Mouse (Mus musculus): Measurements from ENCODE around the gene Frzb.

Frzb gene

DNA sequence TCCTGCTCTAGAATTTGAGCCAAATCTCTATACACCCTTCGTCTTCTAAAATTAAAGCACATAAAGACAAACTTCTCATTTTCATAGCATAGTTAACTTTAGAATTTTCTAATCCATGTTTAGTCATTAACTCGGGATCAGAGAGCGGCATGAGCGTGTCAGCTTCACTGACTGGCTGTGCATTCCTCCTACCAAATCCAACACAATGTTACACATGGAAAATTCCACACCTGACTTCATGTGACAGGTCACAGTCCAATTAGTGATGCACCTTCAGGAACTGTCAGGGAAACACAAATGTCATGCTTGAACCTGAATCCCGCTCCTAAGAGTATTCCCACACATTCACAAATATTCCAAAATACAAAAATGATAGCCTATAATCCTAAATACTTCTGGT is 24.3 kb downstream of the Frzb start:
- no peak for DNase-seq

DNA sequence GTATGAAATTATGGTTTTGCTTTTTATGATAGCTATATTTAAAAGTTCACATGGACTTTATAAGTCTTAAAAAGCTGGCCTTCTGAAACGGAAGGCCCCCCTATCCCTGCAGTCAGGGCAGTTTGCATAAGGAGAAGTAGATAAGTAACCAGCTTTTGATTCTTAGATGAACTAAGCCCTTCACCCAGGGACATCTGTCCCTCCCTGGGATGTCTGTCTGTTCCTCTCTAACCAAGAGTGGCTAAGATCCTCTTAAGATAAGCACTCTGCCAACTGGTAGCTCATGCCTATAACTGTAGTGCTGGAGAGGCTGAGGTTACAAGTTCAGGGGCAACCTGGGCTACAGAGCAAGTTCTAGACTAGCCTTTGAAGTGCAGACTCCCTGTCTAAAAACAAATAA is 25.4 kb downstream of the Frzb start:
- DNase-seq = no peak

DNA sequence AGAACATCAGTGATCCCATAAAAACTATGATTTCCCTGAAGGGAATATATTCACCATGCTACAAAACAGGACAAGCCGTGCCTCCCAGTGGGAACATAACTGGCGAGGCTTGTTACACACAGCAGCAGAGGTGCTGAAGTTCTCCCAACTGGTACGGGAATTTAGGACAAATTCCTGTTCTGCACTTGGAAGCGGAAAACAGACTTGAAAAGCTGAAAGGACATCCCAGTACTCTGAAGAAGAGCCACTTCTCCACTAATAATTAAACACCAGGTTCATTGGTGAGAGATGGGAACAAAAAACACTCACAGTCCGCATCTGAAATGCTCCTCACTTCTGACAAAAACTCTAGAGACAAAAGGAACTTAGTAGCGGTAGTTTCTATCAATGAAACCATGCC is 31.1 kb downstream of the Frzb start:
- DNase-seq = no peak

DNA sequence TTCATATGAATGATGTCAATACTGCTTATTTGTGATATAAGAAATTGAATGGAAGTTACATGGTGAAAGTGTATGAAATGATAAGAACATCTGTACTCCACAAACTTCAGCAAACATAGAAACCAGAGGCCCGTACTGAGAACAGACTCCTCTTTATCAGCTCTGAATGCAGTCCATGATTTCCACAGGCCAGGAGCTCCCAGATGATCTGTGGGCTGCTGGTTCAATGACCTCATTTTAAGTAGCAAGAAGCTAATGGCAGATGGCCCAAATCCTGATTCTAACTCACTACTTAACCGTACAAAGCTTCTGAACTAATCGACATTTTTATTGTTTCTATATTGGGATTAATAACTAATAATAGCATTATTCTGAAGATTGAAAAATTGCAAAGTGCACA is 33.0 kb downstream of the Frzb start:
- no peak for DNase-seq

DNA sequence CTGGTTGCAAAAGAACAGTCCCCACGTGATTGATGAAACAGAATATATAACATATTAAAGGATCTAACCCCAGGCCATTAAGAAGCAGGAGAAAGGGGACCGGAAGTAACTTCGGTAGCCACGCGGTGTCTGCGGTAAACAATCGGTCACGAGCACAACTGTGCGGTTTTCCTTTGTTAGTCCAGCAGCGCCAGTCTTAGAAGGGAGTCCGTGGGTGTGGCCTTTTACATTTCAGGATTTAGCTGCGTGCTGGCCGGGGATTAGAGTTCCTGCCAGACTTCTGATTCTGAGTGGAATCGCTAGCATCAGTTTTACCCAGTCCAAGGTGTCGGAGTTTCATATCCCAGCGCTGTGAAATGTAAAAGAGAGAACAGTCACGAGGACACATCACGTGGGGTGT is 34.3 kb downstream of the Frzb start:
- no peak for DNase-seq

DNA sequence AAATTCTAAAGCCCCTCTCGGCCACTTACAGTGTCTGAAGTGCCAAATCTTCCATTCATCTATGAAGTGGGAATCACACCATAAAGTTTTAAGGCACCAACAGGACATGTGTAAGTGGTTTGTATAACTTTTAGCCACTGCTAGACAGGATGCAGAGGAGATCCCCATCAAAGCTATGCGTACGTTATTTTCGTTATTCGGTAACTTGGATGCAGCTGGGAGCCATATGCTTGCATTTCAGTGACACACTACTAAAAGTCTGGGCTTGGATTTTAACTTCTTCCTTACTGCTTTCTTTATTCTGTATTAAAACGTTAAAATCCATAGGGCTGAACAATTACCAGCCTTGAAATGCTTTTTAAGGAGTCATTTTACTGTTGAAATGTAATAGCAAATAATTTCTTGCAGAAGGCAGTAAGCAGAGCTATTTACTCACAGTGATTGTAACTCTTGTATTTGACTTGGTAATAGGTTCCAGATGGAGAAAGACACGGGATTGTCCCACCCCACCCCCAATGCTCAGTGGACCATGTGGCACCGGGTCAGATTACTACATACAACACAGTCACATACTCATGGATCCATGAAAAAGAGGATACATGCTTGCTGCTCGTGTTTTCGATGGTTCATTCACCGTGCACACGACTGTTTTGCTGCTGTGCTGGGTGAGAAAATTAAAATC is 37.4 kb downstream of the Frzb start:
- no peak for DNase-seq

DNA sequence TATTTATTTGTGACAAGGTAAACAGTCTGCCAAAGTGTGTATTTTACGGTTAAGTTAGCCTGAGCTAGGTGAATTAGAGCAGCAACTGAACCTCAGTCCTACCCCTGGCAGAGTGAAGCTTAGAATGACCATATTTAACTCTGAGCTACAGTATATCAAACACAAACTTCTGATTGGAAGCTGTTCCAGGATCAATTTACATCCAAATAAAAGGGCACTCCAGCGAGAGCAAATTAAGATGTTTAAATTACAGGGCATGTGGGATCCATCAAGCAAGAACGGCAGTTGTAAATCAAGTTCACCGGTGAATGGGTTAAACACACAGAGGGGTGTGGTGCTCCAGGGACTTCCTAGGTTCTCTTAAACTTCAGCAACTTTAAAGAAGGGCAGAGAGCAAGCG is 42.7 kb downstream of the Frzb start:
- DNase-seq = no peak

DNA sequence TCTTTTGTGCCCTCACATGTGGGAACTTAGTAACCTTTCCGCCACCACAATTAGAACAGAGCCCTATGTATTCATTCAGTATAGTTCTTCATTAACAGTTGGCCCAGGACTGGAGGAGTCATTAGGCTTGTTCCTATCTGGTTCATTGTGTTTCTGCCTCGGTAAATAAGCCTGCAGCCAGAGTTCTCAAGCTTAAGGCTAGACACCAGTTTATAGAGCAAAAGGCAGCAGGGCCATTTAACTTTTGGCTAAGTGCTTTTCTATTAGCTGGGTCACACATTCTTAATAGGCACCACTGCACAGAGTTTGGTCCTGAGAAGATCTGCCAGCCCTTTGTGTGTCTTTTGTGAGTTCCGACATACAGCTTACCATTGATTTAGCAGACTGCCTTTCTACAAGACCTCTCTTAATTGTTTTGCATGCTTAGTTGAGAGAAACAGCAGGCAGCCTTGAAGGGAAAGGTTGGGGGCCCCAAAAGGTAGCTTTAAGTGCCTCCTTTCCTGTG is 48.8 kb downstream of the Frzb start:
- no peak for DNase-seq

DNA sequence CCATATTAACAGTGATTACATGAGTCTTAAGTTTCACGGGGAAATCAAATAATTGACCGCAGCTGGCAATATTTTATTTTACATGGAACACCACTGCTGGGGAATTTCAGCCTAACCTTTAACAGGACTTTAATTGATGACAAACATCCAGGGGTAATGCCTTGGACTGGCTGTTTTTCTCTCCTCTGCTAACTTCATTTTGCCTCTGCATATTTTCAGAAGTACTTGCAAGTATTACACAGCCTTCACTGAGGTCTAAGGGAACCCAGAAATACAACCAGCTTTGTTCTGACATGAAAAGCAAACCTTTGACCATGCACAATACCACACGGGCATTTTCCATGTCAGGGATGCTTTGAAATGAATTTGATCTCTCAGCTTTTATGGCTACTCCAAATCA is 50.6 kb downstream of the Frzb start:
- no peak for DNase-seq

DNA sequence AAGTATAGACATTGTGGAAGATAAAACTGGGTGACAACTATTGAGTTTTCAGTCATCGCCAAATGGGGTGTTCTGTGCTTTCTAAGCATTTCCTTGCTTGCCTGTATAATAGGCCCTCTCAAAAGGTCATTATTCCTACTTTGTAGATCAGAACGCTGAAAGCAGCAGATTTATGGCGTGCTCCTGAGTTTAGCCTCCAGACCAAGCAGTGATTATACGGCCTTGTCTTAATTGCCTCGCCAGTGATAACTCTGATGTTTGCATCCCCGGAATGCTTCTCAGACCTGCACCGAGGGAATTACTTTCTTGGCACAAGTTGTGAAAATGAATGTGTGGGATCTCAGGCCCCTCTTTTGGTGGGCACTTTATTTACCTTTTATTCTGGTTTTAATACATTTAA is 51.4 kb downstream of the Frzb start:
- DNase-seq = no peak

DNA sequence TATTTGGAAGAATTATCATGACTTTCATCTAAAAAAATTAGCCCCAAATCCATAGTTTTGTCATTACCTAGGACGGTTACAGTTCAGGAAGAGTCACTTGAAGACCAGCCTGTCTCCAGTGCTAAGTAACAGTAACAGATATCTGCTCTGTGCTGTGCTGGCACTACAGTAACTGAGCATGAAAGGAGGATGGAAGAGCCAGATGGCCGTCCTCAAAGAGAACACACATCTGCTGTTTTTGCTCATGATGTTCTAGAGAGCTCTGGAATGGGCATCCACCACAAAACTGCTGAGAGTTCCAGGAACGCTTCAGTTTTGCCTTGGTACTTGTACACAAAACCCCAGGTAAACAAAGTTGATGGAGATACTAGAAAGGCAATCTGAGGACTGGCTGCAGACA is 59.1 kb downstream of the Frzb start:
- no peak for DNase-seq

DNA sequence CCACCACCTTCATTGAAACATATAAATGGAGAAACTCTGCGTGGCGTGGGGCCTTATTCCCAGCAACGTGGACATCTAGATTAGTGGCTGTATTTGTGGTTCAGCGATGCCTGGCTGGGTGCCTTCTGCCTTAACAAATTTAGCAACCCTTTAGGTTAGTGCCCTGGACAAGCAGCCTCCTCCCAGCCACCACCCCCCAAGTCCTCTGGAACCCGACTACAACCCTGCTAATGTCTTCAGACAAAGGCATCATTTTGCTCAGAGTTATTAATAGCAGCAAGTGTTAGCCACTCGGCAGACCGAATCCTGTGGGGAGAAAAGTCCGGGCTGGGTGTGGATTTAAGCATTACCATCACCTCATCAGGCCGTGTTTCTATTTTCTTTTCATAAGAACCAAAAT is 59.8 kb downstream of the Frzb start:
- DNase-seq = no peak

DNA sequence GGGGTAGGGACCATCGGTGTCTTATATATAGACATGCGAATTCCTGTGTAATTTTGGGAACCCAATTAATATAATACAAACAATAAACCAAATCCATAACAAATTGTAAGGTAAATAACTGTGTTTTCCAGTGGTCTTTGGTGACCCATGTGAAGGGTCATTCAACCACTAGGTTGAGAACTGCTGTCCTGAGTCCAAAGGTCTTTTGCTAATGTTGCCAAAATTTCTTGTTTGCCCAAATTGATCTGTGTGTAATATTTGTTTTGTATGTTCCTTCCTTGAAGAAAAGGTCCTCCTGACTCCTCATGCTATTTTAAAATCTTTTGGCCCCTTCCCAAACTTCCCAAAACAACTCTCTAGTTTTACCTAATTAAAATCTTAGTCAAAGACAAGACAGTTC is 61.2 kb downstream of the Frzb start:
- no peak for DNase-seq

DNA sequence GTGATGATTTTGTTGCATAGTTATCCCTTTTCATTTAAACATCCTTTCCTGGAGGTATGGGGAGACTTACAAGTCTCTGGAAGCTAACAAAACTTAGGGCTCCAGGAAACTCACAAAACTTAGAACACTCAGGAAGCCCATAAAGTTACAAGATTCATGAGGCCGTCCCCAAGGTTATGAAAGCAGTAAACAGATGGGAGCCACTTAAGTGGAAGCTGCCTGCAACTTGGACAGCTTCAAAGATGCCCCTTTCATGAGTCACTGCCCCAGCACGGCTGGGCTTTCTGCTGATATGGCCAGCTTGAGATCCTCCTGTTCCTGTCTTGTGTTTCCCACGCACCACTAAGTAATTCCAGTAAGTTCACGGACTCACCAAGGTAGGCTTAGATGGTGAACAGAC is 63.0 kb downstream of the Frzb start:
- no peak for DNase-seq

DNA sequence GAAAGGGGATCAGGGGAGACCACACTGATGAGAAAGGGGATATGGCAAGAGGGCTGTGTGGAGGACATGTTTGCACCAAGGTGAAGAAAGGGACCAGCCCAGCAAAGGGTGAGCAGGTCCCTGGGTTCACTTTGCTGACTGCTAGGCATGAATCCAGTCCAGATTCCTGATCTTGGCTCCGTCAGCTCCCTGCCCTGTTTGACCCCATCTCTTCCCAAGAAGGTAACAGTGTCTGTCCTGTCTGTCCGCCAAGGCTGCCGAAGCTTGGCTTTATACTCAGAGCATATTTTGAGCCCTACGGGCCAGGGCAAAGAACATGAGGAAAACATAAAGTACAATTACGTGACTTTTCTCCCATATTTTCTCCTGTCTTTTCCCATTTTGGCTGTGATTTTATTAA is 67.6 kb downstream of the Frzb start:
- DNase-seq = no peak

DNA sequence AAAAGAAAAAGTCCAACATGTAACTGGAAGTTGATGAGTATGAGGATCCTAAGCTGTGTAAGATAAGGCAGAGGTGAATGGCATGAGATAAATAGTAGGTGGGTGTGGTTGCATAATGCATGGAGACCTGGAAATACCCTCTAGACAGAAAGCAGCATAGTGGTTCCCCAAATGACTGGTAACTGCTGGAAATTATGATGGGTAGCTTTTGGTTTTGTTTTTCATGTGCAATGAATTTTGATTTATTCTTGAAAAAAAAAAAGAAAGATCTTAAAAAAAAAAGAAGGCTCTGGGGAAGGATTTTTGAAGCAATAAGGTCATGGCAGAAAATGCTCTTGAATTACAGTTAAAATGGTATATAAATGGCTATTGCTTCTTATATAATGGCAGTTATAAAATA is 72.5 kb downstream of the Frzb start:
- no peak for DNase-seq

DNA sequence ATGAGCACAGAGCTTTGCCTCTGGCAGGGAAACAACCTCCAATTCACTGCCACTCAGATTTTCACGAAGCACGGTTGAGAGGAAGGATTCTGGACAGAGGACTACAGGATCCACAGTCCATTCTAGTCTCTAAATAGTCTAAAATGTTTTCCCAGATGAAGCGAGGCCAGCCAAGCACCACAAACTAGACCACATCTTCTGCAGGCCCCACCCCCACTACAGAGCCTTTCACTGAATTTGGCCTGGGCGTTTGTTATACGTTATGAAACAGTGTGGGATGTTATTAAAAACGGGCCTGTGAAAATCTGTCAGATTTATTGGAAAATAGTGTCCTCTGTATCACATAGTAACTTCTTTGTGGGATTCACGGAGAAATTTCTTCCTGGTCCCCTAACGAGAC is 76.0 kb downstream of the Frzb start:
- DNase-seq = no peak

Data from B cell, adult 2 months (primary cell).